Mouse (Mus musculus): ENCODE data around the gene H3f3b.

Gene H3f3b

DNA sequence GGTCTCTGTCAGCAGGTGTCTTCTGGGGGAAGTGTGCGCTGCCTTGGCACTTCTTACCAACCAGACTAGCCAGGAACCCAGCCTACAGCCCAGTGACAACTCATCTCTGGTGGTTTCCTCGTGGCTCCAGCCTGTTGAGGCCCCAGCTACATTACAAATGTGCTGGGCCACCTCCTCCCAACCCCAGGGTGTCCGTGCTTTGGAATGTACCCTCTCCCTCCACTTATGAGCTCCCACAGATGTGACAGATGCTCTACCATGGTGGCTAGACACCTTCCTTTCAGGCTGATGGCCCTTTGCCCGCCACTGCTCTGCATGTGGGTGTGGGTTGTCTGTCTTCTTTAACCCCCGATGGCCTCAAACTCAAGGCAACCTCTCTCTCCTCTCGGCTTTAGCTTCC lies 26.0 kb downstream of the H3f3b start:
- DNase-seq (ENCODE audit: extremely low spot score): no peak

DNA sequence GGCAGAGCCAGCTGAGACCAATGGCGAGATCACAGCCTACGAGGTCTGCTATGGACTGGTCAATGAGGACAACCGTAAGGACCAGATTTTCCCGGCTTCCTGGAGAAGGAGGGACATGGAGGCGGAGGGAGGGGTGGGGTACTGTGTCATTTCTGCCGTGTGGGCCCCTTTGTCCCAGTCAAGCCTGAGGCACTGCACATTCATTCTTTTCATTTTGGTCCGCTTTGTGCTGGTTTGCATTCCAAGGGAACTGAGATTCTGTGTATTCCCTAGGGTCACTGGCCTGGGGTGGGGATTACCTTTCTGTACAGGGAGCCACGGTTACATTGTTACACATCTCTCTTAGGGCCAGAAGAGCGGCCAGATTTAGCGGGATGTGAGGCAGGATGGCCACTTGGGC lies 27.2 kb downstream of the H3f3b start:
- DNase-seq (ENCODE audit: extremely low spot score): peak; percentile 22

DNA sequence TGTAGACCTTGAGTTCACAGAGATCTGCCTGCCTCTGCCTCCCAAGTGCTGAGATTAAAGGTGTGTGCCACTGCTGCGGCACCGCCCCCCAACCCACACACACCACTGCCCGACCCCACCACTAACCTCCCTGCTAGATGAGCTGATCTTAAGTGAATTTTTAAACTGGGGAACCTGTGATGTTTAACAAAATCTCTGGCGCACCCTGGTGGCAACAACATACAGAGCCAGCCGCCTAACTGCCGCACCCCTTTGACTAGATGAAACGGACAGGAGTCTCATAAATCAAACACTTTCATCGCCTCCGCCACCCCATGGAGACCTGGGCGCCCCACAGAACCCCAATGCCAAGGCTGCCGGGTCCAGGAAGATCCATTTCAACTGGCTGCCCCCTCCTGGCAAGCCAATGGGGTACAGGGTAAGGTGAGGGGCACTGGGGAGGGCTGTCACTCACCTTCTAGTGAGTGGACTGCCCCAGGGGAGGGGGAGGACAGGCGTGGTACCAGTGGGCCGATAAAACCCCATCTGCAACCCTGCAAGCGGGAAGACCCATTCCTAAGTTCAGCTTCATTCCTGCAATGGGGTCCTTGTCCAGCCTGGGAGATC lies 28.1 kb downstream of the H3f3b start:
- peak; percentile 61 for DNase-seq (ENCODE audit: extremely low spot score)

DNA sequence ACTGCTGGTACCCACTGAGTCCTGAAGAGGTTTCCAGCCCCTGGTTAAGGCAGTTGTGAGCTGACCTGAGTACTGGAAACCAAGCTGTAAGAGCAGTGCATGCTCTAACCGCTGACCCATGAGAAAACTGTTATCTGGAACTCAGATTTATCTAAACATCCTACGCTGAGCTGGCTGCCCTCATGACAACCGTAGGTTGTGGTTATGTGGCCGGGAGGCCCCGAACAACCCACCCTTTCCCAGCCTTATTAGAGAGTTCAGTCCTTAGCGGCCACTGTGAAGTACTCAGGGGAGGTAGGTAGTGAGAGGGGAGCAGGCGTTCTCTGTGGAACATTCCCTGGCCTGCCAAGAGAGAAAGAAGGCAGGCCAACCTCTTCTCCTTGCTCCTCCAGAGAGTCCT lies 28.7 kb downstream of the H3f3b start:
- no peak for DNase-seq (ENCODE audit: extremely low spot score)

DNA sequence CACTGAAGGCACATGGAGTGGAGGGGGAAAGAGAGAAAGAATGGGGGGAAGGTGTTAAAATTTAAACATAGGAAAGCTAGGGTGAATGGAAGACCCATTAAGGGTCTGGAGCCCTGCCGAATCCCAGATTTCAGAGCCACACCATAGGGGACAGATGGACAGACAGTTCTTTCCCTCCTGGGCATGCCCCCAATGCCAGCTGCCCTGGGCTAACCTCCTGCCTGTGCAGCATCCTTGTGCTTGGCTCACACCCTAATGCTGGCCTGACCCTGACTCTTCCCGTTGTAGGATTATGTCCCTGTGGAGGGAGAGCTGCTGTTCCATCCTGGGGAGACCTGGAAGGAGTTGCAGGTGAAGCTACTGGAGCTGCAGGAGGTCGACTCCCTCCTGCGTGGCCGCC lies 30.1 kb downstream of the H3f3b start:
- DNase-seq (ENCODE audit: extremely low spot score): no peak

DNA sequence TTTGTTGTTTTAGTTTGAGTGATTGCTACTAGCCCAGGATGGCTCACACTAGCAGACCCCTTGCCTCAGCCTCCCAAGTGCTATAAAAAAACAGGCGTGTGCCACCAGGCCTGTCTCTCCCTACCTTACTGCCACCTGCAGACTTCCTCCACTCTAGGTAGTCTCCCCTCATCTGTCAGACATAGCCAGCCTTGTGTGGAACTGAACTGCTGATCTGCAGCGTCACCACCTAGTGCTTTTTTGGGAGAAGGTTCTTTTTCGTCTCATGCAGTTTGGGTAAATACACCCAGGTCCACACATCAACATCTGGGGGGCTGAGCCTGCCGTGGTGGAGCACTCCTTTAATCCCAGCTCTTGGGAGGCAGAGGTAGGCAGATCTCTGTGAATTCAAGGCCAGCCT lies 30.7 kb downstream of the H3f3b start:
- DNase-seq (ENCODE audit: extremely low spot score): no peak

DNA sequence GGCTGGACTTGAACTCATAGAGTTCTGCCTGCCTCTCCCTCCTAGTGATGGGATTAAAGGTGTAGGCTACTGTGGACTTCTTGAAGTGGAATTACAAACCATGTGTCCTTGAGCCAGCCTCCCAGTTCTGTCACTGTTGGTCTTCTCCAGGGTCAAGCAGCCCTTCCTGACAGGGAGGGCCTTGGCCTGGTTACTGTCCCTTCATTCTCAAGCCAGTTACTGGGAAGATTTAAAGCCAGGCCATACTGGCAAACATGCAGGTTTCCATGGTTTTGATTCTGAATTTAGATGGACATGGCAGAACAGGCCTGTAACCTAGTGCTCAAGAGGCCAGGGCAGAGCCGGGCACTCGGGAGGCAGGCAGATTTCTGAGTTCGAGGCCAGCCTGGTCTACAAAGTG lies 32.5 kb downstream of the H3f3b start:
- DNase-seq (ENCODE audit: extremely low spot score): no peak

DNA sequence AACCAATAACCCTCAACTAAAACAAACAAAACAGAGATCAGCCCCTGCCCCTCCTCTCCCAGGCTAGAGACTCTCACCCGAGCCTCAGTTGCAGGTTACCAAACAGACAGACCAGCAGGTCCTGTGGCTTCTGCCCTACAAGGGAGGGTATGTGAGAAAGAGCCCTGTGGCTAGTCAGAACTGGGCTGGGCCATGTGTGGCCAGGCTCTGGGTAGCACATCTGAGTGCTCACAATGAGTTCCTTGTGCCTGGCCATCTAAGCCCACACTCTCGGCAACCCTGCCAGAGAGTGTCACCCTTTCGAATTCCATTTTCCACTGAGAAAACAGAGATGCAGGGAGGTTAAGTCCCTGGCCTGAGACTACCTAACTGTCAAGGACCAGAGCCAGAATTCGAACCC lies 35.7 kb downstream of the H3f3b start:
- no peak for DNase-seq (ENCODE audit: extremely low spot score)

DNA sequence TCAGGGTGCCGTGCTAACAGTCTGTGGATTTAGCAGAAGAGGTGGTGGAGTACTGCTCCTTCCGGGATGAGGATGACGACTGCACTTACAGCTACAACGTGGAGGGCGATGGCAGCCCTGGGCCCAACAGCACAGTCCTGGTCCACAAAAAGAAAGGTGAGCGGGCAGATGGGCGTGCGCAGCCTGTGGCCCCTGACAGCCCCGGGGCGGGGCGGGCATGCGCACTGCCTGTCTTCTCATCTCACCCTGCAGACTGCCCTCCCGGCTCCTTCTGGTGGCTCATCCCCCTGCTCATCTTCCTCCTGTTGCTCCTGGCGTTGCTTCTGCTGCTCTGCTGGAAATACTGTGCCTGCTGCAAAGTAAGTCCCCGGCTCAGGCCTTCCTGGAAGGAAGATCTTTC lies 38.1 kb downstream of the H3f3b start:
- no peak for DNase-seq (ENCODE audit: extremely low spot score)

DNA sequence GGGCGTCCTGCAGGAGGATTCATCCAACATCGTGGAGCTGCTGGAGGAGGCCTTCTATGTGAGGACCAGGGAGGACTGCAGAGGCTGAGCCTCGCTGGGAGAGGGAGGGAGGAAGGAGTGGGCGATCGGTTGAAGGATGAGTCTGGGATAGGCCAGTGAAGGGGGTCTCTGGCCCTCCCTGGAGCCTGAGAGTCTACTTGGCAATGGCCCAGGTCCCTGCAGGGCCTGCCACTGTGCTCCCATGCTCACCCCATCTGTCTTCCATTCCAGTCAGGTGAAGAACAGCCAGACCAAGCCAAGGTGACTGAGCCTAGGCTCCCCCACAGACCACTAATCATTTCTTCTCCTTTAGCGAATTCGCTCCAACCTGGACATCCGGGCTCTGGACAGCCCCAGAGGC lies 44.5 kb downstream of the H3f3b start:
- no peak for DNase-seq (ENCODE audit: extremely low spot score)

DNA sequence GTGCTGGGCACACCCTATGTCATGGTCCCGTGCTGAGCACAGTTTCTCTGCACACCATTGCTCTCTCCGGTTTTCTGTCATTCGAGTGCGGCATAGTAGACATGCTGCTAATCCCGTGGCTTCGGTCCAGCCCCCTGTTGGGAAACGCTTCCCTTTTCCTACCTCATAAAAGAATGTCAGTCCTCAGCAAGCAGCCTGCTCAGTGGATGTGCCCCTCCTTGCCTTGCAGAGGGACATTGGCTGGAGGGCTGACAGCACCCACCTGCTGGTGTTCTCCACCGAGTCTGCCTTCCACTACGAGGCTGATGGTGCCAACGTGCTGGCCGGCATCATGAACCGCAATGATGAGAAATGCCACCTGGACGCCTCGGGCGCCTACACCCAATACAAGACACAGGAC lies 45.3 kb downstream of the H3f3b start:
- no peak for DNase-seq (ENCODE audit: extremely low spot score)

DNA sequence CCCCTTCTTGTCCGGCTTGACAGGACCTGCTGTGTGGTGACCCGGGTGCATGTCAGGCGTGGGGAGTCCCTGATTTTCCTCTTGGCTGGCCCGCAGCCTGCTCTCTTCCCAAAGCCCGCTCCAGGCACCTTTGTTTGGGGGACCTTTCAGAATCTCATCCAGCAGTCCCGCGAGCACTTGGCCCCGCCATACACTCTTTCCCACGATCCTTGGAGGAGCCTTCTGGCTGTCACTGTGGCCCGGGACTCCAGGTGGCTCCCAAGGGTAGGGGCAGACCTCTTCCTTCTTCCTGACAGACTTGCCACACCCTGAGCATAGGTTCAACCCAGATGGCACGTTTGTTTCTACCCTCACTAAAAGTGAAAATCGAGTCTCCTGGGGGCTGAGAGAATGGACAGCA lies 52.2 kb downstream of the H3f3b start:
- DNase-seq (ENCODE audit: extremely low spot score): no peak

DNA sequence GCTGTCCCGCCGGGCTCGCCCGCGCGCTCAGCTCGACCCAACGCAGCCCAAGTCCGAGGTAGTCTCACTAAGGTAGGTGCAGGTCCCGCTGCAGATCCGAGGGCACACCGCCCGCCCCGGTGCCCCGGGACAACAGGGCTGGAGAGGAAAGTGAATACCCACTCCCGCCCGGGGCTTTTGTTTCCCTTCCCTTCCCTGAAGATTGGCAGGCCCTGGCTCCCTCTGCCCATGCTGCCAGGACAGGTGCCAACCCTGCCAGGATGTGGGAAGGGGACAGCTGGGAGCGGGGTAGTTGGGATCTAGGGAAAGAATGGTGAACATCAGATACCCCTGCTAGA lies 52.7 kb downstream of the H3f3b start:
- DNase-seq (ENCODE audit: extremely low spot score): no peak

DNA sequence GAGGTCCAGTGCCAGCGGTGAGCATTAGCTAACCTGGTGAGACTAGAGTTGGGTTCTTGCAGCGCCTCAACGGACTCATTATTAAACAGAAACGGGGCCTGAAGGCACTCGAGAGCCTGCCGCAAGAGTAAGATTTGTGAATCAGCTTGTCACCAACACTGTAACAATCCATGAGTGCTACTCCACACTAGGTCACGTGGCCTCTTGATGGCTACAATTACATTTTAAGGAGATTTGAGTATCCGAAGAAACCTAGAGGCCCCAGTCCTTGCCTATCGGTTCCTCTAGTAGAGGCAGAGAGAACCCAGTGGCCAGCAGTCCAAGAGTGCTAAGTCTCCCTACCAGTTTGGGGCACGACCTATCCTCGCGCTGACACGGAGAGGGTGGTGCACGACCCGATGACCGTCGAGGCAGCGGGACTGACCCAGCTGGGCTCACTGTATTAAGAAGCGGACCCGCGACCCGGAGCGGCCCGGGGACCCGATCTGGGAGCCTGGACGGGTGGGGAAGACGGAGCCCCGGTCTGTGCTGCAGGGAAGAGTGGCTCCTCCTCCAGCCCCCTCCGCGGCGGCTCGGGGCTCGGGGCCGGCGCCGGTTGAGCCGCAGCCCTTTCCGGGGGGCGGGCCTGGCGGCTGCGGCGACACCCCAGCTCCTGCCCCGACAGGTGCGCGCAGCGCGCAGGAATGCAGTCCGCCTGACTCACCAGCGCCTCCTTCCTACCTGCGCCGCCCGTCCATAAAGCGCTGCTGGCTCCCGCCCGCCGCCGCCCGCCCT lies 53.3 kb downstream of the H3f3b start, which contains the start of gene Itgb4:
TSS of gene Itgb4 (plus strand) at position 401 of the 774 bp plus-strand sequence.
- DNase-seq (ENCODE audit: extremely low spot score): no peak

Measured in embryo, embryonic 9.5 days (tissue).